In the genomic region with DNA sequence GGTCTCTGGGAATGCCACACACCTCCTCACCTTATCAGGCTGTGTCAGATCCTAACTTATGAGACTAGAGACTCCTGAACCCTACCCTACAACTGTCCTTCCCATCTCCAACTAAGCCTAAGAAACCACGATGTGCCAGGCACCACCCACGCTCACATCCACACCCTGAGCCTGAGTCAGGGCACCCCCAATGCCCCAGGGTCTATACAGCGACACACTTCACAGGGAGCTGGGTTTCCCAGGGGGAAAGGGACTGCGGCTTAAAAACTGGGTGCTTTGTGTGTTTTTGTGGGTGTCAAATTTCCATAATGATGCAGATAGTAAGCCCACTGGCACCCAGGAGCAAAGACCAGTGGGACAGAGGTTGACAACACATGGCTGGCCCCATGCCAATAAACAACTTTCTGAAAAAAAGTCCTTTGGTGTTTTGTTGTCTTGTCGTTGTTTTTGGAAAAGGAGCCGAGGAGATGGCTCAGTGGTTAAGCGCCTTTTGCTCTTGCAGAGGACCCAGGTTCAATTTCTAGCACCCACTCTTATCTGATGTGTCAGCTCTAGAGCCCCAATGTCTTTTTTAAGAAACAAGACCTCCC, we compare ENCODE assay signal across 9 mouse cellular contexts. TPM values are rescaled to one million over a fixed set of nuclear protein-coding genes. Genes with fewer than 3 reads are reported as not detected.
DNase-seq lines count a peak whose midpoint lies in the region; ATAC-seq and TF ChIP-seq lines count a peak whose summit lies in the region.
"Had no signal": no experiment of that assay in that cellular context is flagged by ENCODE, and none has a peak within 500 bp of the region (broad histone marks: within the 10 kb centered on the region; RNA-seq: fewer than 3 reads in every experiment).

No protein-coding gene starts in this region.

- TF ChIP-seq CTCF in forebrain, postnatal 0 days (IDR thresholded peaks at IDR 0.05; ENCODE audit: low read depth): no peak

- H3K27me3 ChIP-seq in heart, embryonic 12.5 days (replicated peaks): no peaks in the 10 kb centered on the region
- no peaks in the 10 kb centered on the region for H3K27me3 ChIP-seq in forebrain, postnatal 0 days (ENCODE audit: insufficient read depth, low read length)
- H3K27me3 ChIP-seq in liver, embryonic 16.5 days (ENCODE audit: control insufficient read depth, insufficient read depth, low read depth, low read length): no peaks in the 10 kb centered on the region

- H3K36me3 ChIP-seq in heart, embryonic 12.5 days: peaks cover 23% of the 10 kb centered on the region
- H3K36me3 ChIP-seq in ES-E14 (ENCODE audit: control insufficient read depth, insufficient read depth, low read length, poor library complexity, severe bottlenecking): peaks cover 17% of the 10 kb centered on the region
- no peaks in the 10 kb centered on the region; the same call in 1 of the 2 replicates for H3K36me3 ChIP-seq in forebrain, postnatal 0 days (ENCODE audit: insufficient read depth)
- peaks cover 3% of the 10 kb centered on the region for H3K36me3 ChIP-seq in liver, embryonic 16.5 days (ENCODE audit: control insufficient read depth, insufficient read depth)

- WGBS in heart, embryonic 12.5 days: 79% methylated on average over 7 of the region's 7 CpGs
- WGBS in forebrain, postnatal 0 days: 71% methylated on average over 7 of the region's 7 CpGs
- 66% methylated on average over 7 of the region's 7 CpGs for WGBS in liver, embryonic 16.5 days (ENCODE audit: insufficient replicate concordance)

- in situ Hi-C loops in ES-E14 (cut with MboI; ENCODE audit: low sequenced_read_pairs in 2 of 2, unreplicated experiment in 2 of 2): no loop called here

- peak overlapping the region; percentile 57; the same call in 1 of the 2 replicates for H3K4me2 ChIP-seq in heart, embryonic 12.5 days
- H3K4me2 ChIP-seq in forebrain, postnatal 0 days (ENCODE audit: low read depth): no peak overlapping the region
- H3K4me2 ChIP-seq in liver, embryonic 16.5 days (ENCODE audit: low read depth, low read length): no peak overlapping the region

- no peak for ATAC-seq in heart, embryonic 12.5 days (ENCODE audit: insufficient number of reproducible peaks, low FRiP score)
- ATAC-seq in forebrain, postnatal 0 days: no peak
- no peak for ATAC-seq in liver, embryonic 16.5 days (ENCODE audit: low read depth)

- no peaks in the 10 kb centered on the region for H3K9me3 ChIP-seq in heart, embryonic 12.5 days (replicated peaks)
- H3K9me3 ChIP-seq in ES-E14 (ENCODE audit: control insufficient read depth, insufficient read depth, low read depth, low read length): no peaks in the 10 kb centered on the region
- H3K9me3 ChIP-seq in forebrain, postnatal 0 days (ENCODE audit: low read length): no peaks in the 10 kb centered on the region
- no peaks in the 10 kb centered on the region for H3K9me3 ChIP-seq in liver, embryonic 16.5 days (replicated peaks; ENCODE audit: control insufficient read depth, low read length)

- H3K27ac ChIP-seq in heart, embryonic 12.5 days (ENCODE audit: poor library complexity, severe bottlenecking): peak overlapping the region; percentile 91
- peak overlapping the region; percentile 83; the same call in 1 of the 2 replicates for H3K27ac ChIP-seq in ES-E14 (ENCODE audit: insufficient read depth, low read depth, low read length, poor library complexity, severe bottlenecking)
- peak overlapping the region; percentile 86 for H3K27ac ChIP-seq in forebrain, postnatal 0 days (ENCODE audit: low read depth, low read length)
- H3K27ac ChIP-seq in liver, embryonic 16.5 days (ENCODE audit: low read length): peak overlapping the region; percentile 85

- peaks cover 90% of the 10 kb centered on the region for H3K4me1 ChIP-seq in heart, embryonic 12.5 days (replicated peaks)
- peaks cover 11 to 43% of the 10 kb centered on the region in 2 experiments for H3K4me1 ChIP-seq in ES-E14 (ENCODE audit: control insufficient read depth in 2 of 2, insufficient read depth in 2 of 2, low read length in 2 of 2, poor library complexity in 1 of 2)
- H3K4me1 ChIP-seq in forebrain, postnatal 0 days (ENCODE audit: insufficient read depth): peaks cover 31% of the 10 kb centered on the region
- H3K4me1 ChIP-seq in liver, embryonic 16.5 days (ENCODE audit: control insufficient read depth, low read depth, low read length): peaks cover 71% of the 10 kb centered on the region

- H3K4me3 ChIP-seq in heart, embryonic 12.5 days: no peak overlapping the region
- H3K4me3 ChIP-seq in ES-E14 (ENCODE audit: insufficient read depth in 1 of 2, low read depth in 1 of 2, low read length in 2 of 2, poor library complexity in 1 of 2, severe bottlenecking in 1 of 2): 0 out of 4 replicates have a peak overlapping the region, but pooled peaks of 1 of the 2 experiments have one; percentile 11
- H3K4me3 ChIP-seq in forebrain, postnatal 0 days (ENCODE audit: low read depth, low read length): no peak overlapping the region
- H3K4me3 ChIP-seq in liver, embryonic 16.5 days (ENCODE audit: low read depth, low read length): no peak overlapping the region

- H3K9ac ChIP-seq in heart, embryonic 12.5 days: peak overlapping the region; percentile 62; the same call in 1 of the 2 replicates
- peak overlapping the region; percentile 22; the same call in 1 of the 2 replicates for H3K9ac ChIP-seq in ES-E14 (ENCODE audit: insufficient read depth, low read depth, low read length, poor library complexity, severe bottlenecking)
- no peak overlapping the region for H3K9ac ChIP-seq in forebrain, postnatal 0 days
- H3K9ac ChIP-seq in liver, embryonic 16.5 days (ENCODE audit: low read depth, low read length): no peak overlapping the region

- DNase-seq in heart, adult 9 months (ENCODE audit: low spot score in 2 of 2): no peak
- DNase-seq in ES-E14 (ENCODE audit: low read depth, low spot score): no peak
- no peak for DNase-seq in forebrain, postnatal 0 days
- DNase-seq in gastrocnemius, postnatal 25 days: no peak
- DNase-seq in left cerebral cortex, adult 8-10 months (ENCODE audit: low spot score in 2 of 2): no peak
- no peak for DNase-seq in embryo, embryonic 10.5 days (ENCODE audit: low spot score)
- DNase-seq: spleen, adult 18-20 months had no signal

TF ChIP-seq in ES-E14, 5 proteins besides CTCF, POLR2A, EP300 and RAD21:
- no peak for TF ChIP-seq ZC3H11A (IDR thresholded peaks at IDR 0.05; ENCODE audit: borderline replicate concordance, low read depth, low read length)

RNA-seq across cellular contexts. Expression of gene Zmynd8, which starts 42.1 kb away (rescaled TPM):
- polyA plus RNA-seq in heart, embryonic 12.5 days (2016; fragmentation: Nextera tagmentation; extraction: Ambion mirVana): 44.7 and 48.0 TPM in 2 replicates
- total RNA-seq in ES-E14 (2012; rRNA removed): 49.7 and 60.5 TPM in 2 replicates
- 51.4 and 63.5 TPM in 2 replicates for total RNA-seq in forebrain, postnatal 0 days (2014; rRNA removed)
- polyA plus RNA-seq in forebrain, postnatal 0 days (2015; fragmentation: Nextera tagmentation; extraction: Ambion mirVana): 37.7 and 45.7 TPM in 2 replicates
- polyA plus RNA-seq in liver, embryonic 16.5 days (2015; fragmentation: Nextera tagmentation; extraction: Ambion mirVana): 20.0 and 23.6 TPM in 2 replicates
- 10 to 100 TPM; 17.1 to 18.4 TPM for total RNA-seq in gastrocnemius, postnatal 25 days (2021)
- 100 to 1,000 TPM; 105 to 132 (median 130) TPM for total RNA-seq in left cerebral cortex, adult 8-10 months (2022)

Comparison
In these comparisons a context has a peak if more than half of its experiments do, and no peak if none do; other contexts are left out.
1. H3K9ac ChIP-seq: peak in heart, embryonic 12.5 days (single experiment) and ES-E14 (single experiment); none in forebrain, postnatal 0 days (single experiment) and liver, embryonic 16.5 days (single experiment).
2. Peak in every context shown above with its lines, with median percentiles within 50 percentile points of each other: H3K27ac ChIP-seq.